Mouse (Mus musculus) ES-Bruce4 (cell line): ENCODE results near the gene Tent4a. TPM values are rescaled to one million over a fixed set of nuclear protein-coding genes. Genes with fewer than 3 reads are reported as not detected.

Source experiments
- H3K27ac ChIP-seq: 2 replicates; pipeline ENCODE4 v1.5.1; 2012; ENCODE audit warnings: low read length, inconsistent platforms; ENCODE audit not compliant: insufficient read depth
- H3K27me3 ChIP-seq: 2 replicates; pipeline ENCODE4 v1.6.1; 2012; ENCODE audit warnings: mild to moderate bottlenecking, low read length, inconsistent platforms; ENCODE audit not compliant: control insufficient read depth, poor library complexity, insufficient read depth, severe bottlenecking
- H3K36me3 ChIP-seq: 2 replicates; pipeline ENCODE4 v1.6.1; 2012; ENCODE audit warnings: inconsistent platforms, mild to moderate bottlenecking, low read length, moderate library complexity; ENCODE audit not compliant: control insufficient read depth, poor library complexity, insufficient read depth, severe bottlenecking
- H3K4me1 ChIP-seq: one replicate; pipeline ENCODE4 v1.8.1; 2011; ENCODE audit warnings: low read length; ENCODE audit not compliant: control insufficient read depth, insufficient read depth
- H3K4me3 ChIP-seq: 2 replicates; pipeline ENCODE4 v1.5.1; 2011; ENCODE audit warnings: low read depth, mild to moderate bottlenecking, low read length
- H3K9ac ChIP-seq: 2 replicates; pipeline ENCODE4 v1.6.1; 2012; ENCODE audit warnings: low read depth, mild to moderate bottlenecking, inconsistent platforms; ENCODE audit not compliant: poor library complexity, severe bottlenecking
- H3K9me3 ChIP-seq: replicated peaks from 2 replicates; pipeline ENCODE4 v1.6.1; 2012; ENCODE audit warnings: mild to moderate bottlenecking, low read length, inconsistent platforms; ENCODE audit not compliant: control insufficient read depth, poor library complexity, insufficient read depth, severe bottlenecking
- CTCF ChIP-seq: IDR thresholded peaks from one replicate; pipeline ENCODE4 v1.8.1; 2011; ENCODE audit warnings: low read depth, low read length
- EP300 ChIP-seq: IDR thresholded peaks from 2 replicates; pipeline ENCODE4 v1.6.1; 2011; ENCODE audit warnings: low read depth, low read length; ENCODE audit not compliant: insufficient read depth
- POLR2A ChIP-seq: IDR thresholded peaks from one replicate; pipeline ENCODE4 v1.8.1; 2011; ENCODE audit warnings: low read length; ENCODE audit not compliant: insufficient read depth
- polyA plus RNA-seq: library from polyadenylated mRNA; stranded (reverse); fragments of >200 nt; gene quantifications from 2 replicates; pipeline ENCODE4 v1.2.4, GENCODE M21; 2011; ENCODE audit warnings: low read depth; ENCODE audit not compliant: missing spikeins, insufficient read depth, insufficient read length

The Tent4a gene
- polyA plus RNA-seq, 1 experiment = 34.8 TPM

GRCm38 (mm10) chr13:69542571-69543352, 8.3 kb upstream of the Tent4a start:
- no peak overlapping the region for H3K27ac ChIP-seq

GRCm38 (mm10) chr13:69541776-69542175, 7.4 kb upstream of the Tent4a start:
- H3K27ac ChIP-seq = no peak overlapping the region
- no peak overlapping the region for H3K4me3 ChIP-seq
- H3K27me3 ChIP-seq = no peaks in the 10 kb centered on the region
- TF ChIP-seq CTCF (no peak), EP300 (no peak), POLR2A (no peak)
- H3K36me3 ChIP-seq = no peaks in the 10 kb centered on the region
- peaks cover 1% of the 10 kb centered on the region for H3K4me1 ChIP-seq
- no peak overlapping the region for H3K9ac ChIP-seq
- no peaks in the 10 kb centered on the region for H3K9me3 ChIP-seq

More at GRCm38 (mm10) chr13:69542571-69543352, 8.3 kb upstream of the Tent4a start:
- Histone ChIP-seq H3K4me3 (no peak overlapping the region), H3K9ac (no peak overlapping the region), H3K36me3 (no peaks in the 10 kb centered on the region), H3K4me1 (peaks cover 1% of the 10 kb centered on the region), H3K9me3 (no peaks in the 10 kb centered on the region), H3K27me3 (no peaks in the 10 kb centered on the region)
- TF ChIP-seq CTCF = no peak
- TF ChIP-seq EP300 = no peak
- TF ChIP-seq POLR2A = no peak

GRCm38 (mm10) chr13:69541209-69541608, 6.8 kb upstream of the Tent4a start:
- peaks cover 1% of the 10 kb centered on the region for H3K4me1 ChIP-seq
- no peak overlapping the region for H3K9ac ChIP-seq
- H3K4me3 ChIP-seq = no peak overlapping the region
- TF ChIP-seq CTCF = no peak
- H3K27me3 ChIP-seq = no peaks in the 10 kb centered on the region
- no peaks in the 10 kb centered on the region for H3K9me3 ChIP-seq
- no peaks in the 10 kb centered on the region for H3K36me3 ChIP-seq
- no peak overlapping the region for H3K27ac ChIP-seq

- no peak overlapping the region for H3K9ac ChIP-seq
These were observed 3.9 kb upstream of the Tent4a start for GRCm38 (mm10) chr13:69538327-69538726.

GRCm38 (mm10) chr13:69537366-69537765, 2.9 kb upstream of the Tent4a start:
- H3K4me3 ChIP-seq = no peak overlapping the region
- H3K36me3 ChIP-seq = no peaks in the 10 kb centered on the region
- H3K9ac ChIP-seq = no peak overlapping the region
- peaks cover 3% of the 10 kb centered on the region for H3K4me1 ChIP-seq
- TF ChIP-seq POLR2A (no peak), CTCF (no peak), EP300 (no peak)
- no peaks in the 10 kb centered on the region for H3K27me3 ChIP-seq
- no peak overlapping the region for H3K27ac ChIP-seq
- H3K9me3 ChIP-seq = no peaks in the 10 kb centered on the region

More at GRCm38 (mm10) chr13:69538327-69538726, 3.9 kb upstream of the Tent4a start:
- TF ChIP-seq POLR2A (no peak), EP300 (no peak), CTCF (no peak)
- H3K4me3 ChIP-seq = no peak overlapping the region
- no peaks in the 10 kb centered on the region for H3K36me3 ChIP-seq
- H3K9me3 ChIP-seq = no peaks in the 10 kb centered on the region
- no peaks in the 10 kb centered on the region for H3K27me3 ChIP-seq
- H3K4me1 ChIP-seq = peaks cover 1% of the 10 kb centered on the region
- no peak overlapping the region for H3K27ac ChIP-seq

GRCm38 (mm10) chr13:69536021-69536420, 1.6 kb upstream of the Tent4a start:
- no peaks in the 10 kb centered on the region for H3K27me3 ChIP-seq
- H3K4me1 ChIP-seq = peaks cover 8% of the 10 kb centered on the region
- TF ChIP-seq EP300 (no peak), POLR2A (no peak), CTCF (no peak)
- H3K4me3 ChIP-seq = 0 out of 2 replicates have a peak overlapping the region, but pooled peaks have one; percentile 18
- no peaks in the 10 kb centered on the region for H3K36me3 ChIP-seq
- peak overlapping the region; percentile 98 for H3K9ac ChIP-seq
- no peaks in the 10 kb centered on the region for H3K9me3 ChIP-seq
- H3K27ac ChIP-seq = 0 out of 2 replicates have a peak overlapping the region, but pooled peaks have one; percentile 72
